Mouse (Mus musculus) bone marrow, adult 2 months (tissue): ENCODE measurements around the gene Clec1a. TPM values are rescaled to one million over a fixed set of nuclear protein-coding genes. Genes with fewer than 3 reads are reported as not detected.

Experiments used
- H3K27ac ChIP-seq: fragments of 200-500 bp; 2 replicates; pipeline ENCODE4 v1.5.1; 2012; ENCODE audit warnings: low read depth, mild to moderate bottlenecking, control low read depth, inconsistent platforms, low read length; ENCODE audit not compliant: control insufficient read depth, poor library complexity, insufficient read depth
- H3K4me1 ChIP-seq: fragments of 200-500 bp; 2 replicates; pipeline ENCODE4 v1.6.1; 2011; ENCODE audit warnings: low read length; ENCODE audit not compliant: control insufficient read depth, insufficient read depth
- H3K4me3 ChIP-seq: fragments of 200-500 bp; replicated peaks from 2 replicates; pipeline ENCODE3; 2011; ENCODE audit warnings: mild to moderate bottlenecking, low read depth, low read length, control low read depth; ENCODE audit not compliant: control insufficient read depth
- CTCF ChIP-seq: fragments of 200-500 bp; IDR thresholded peaks from 2 replicates; pipeline ENCODE4 v1.5.1; 2011; ENCODE audit warnings: low read length, control low read depth; ENCODE audit not compliant: control insufficient read depth, insufficient read depth
- POLR2A ChIP-seq: fragments of 200-500 bp; IDR thresholded peaks from 2 replicates; pipeline ENCODE4 v1.6.1; 2011; ENCODE audit warnings: low read depth, mild to moderate bottlenecking, control low read depth, low read length, borderline replicate concordance; ENCODE audit not compliant: control insufficient read depth
- WGBS: fragments of 180-500 bp; shearing (Covaris S2); methylation state at CpG from one replicate; pipeline ENCODE4 v1.1.7; 2018; 5-methylcytosine and 5-hydroxymethylcytosine counted together
- polyA plus RNA-seq: library from polyadenylated mRNA; stranded (reverse); fragments of >200 nt; gene quantifications from 2 replicates; pipeline ENCODE4 v1.2.4, GENCODE M21; 2011; ENCODE audit warnings: low replicate concordance; ENCODE audit not compliant: missing spikeins, insufficient read depth, insufficient read length

Clec1a gene
- polyA plus RNA-seq, 1 experiment: 0.30 TPM

- no peak overlapping the region for H3K27ac ChIP-seq
- WGBS: 61% methylated on average over 6 of the region's 6 CpGs
- no peaks in the 10 kb centered on the region for H3K4me1 ChIP-seq
- TF ChIP-seq CTCF (no peak), POLR2A (no peak)
- H3K4me3 ChIP-seq: no peak overlapping the region
Measured at GRCm38 (mm10) chr6:129393732-129394131, 58.1 kb downstream of the Clec1a start.

- WGBS: 13% methylated on average over 2 of the region's 2 CpGs
Measured at GRCm38 (mm10) chr6:129393087-129393720, 58.6 kb downstream of the Clec1a start.

GRCm38 (mm10) chr6:129385774-129386173, 66.0 kb downstream of the Clec1a start, which contains the start of gene Clec12b:
Gene Clec12b, minus strand, starts transcription at chr6:129385874.
- H3K27ac ChIP-seq: no peak within 1 kb of the TSS
- WGBS: 66% methylated on average over 2 of the region's 2 CpGs
- H3K4me1 ChIP-seq: no peaks in the 10 kb centered on the region; the same call in 1 of the 2 replicates
- TF ChIP-seq POLR2A: no peak
- TF ChIP-seq CTCF: no peak
- no peak within 1 kb of the TSS for H3K4me3 ChIP-seq

More at GRCm38 (mm10) chr6:129393087-129393720, 58.6 kb downstream of the Clec1a start:
- no peaks in the 10 kb centered on the region for H3K4me1 ChIP-seq
- no peak overlapping the region for H3K4me3 ChIP-seq
- H3K27ac ChIP-seq: no peak overlapping the region
- TF ChIP-seq CTCF (no peak), POLR2A (no peak)

- 91% methylated on average over 4 of the region's 4 CpGs for WGBS
- Histone ChIP-seq H3K27ac (no peak overlapping the region), H3K4me3 (no peak overlapping the region), H3K4me1 (no peaks in the 10 kb centered on the region; the same call in 1 of the 2 replicates)
- TF ChIP-seq CTCF: no peak
- TF ChIP-seq POLR2A: no peak
Measured at GRCm38 (mm10) chr6:129385000-129385399, 66.8 kb downstream of the Clec1a start.

GRCm38 (mm10) chr6:129383466-129383865, 68.3 kb downstream of the Clec1a start:
- Histone ChIP-seq H3K4me3 (no peak overlapping the region), H3K4me1 (no peaks in the 10 kb centered on the region; the same call in 1 of the 2 replicates), H3K27ac (no peak overlapping the region)
- 72% methylated on average over 3 of the region's 3 CpGs for WGBS
- TF ChIP-seq POLR2A (no peak), CTCF (no peak)

GRCm38 (mm10) chr6:129381736-129382135, 70.1 kb downstream of the Clec1a start:
- no peak overlapping the region for H3K4me3 ChIP-seq
- 69% methylated on average over 1 of the region's 1 CpGs for WGBS
- no peaks in the 10 kb centered on the region; the same call in 1 of the 2 replicates for H3K4me1 ChIP-seq
- no peak overlapping the region for H3K27ac ChIP-seq
- TF ChIP-seq POLR2A (no peak), CTCF (no peak)

GRCm38 (mm10) chr6:129380454-129380853, 71.3 kb downstream of the Clec1a start:
- Histone ChIP-seq H3K27ac (no peak overlapping the region), H3K4me1 (no peaks in the 10 kb centered on the region; the same call in 1 of the 2 replicates), H3K4me3 (no peak overlapping the region)
- 82% methylated on average over 4 of the region's 4 CpGs for WGBS
- no peak for TF ChIP-seq POLR2A

- Histone ChIP-seq H3K27ac (no peak overlapping the region), H3K4me1 (no peaks in the 10 kb centered on the region; the same call in 1 of the 2 replicates), H3K4me3 (no peak overlapping the region)
- 2% methylated on average over 2 of the region's 2 CpGs for WGBS
- TF ChIP-seq POLR2A (no peak), CTCF (no peak)
Measured at GRCm38 (mm10) chr6:129374937-129375471, 76.8 kb downstream of the Clec1a start.

Other genes starting within 250 kb of the Clec1a start
- gene Cd69, start 176.6 kb downstream of the Clec1a start, polyA plus RNA-seq: 4.8 and 4.9 TPM in 2 replicates
- gene 4922502D21Rik, start 120.2 kb downstream of the Clec1a start, polyA plus RNA-seq: not detected in 2 replicates
- gene Clec12a, start 109.3 kb downstream of the Clec1a start, polyA plus RNA-seq: 45.9 and 106 TPM in 2 replicates
- not detected in 2 replicates for gene Clec12b, start 66.1 kb downstream of the Clec1a start, polyA plus RNA-seq
- gene Clec1b, start 54.7 kb downstream of the Clec1a start, polyA plus RNA-seq: 62.2 and 127 TPM in 2 replicates
- 3.7 and 19.0 TPM in 2 replicates for gene Clec9a, start 43.1 kb downstream of the Clec1a start, polyA plus RNA-seq
- 7.5 and 12.6 TPM in 2 replicates for gene Olr1, start 55.2 kb upstream of the Clec1a start, polyA plus RNA-seq
- not detected in 2 replicates for gene Tmem52b, start 60.6 kb upstream of the Clec1a start, polyA plus RNA-seq
- gene Gabarapl1, start 81.2 kb upstream of the Clec1a start, polyA plus RNA-seq: 31.0 and 44.3 TPM in 2 replicates
- 1.8 and 3.8 TPM in 2 replicates for gene Klre1, start 125.9 kb upstream of the Clec1a start, polyA plus RNA-seq
- 2.5 and 9.8 TPM in 2 replicates for gene Klrd1, start 139.8 kb upstream of the Clec1a start, polyA plus RNA-seq
- 2.7 and 6.3 TPM in 2 replicates for gene Klrk1, start 171.9 kb upstream of the Clec1a start, polyA plus RNA-seq
- not detected in 2 replicates for gene Klrc3, start 191.3 kb upstream of the Clec1a start, polyA plus RNA-seq
- 2.5 TPM in 1 of 2 replicates, not detected in the other for gene Klrc2, start 208.7 kb upstream of the Clec1a start, polyA plus RNA-seq
- 2.3 TPM in 1 of 2 replicates, not detected in the other for gene Klrc1, start 227.0 kb upstream of the Clec1a start, polyA plus RNA-seq